Mouse (Mus musculus) lung, postnatal 14 days (tissue): Measurements from ENCODE around the gene Mex3a.
A peak's percentile ranks its signal among the peaks of the same experiment; 100 is the strongest.

Experiments
- DNase-seq: peaks from one replicate; pipeline ENCODE4 v3.0.0; 2021

The Mex3a gene

DNA sequence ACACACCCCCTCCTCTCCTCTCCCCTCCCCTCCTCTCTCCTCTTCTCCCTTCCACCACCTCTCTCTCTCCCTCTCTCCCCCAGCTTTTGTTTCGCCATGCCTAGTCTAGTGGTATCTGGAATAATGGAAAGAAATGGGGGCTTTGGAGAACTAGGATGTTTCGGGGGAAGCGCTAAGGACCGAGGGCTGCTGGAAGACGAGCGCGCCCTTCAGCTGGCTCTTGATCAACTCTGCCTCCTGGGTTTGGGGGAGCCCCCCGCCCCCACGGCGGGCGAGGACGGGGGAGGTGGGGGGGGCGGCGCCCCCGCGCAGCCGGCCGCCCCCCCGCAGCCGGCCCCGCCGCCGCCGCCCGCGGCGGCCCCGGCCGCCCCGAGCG is at the start of gene Mex3a:
Gene Mex3a, plus strand, starts transcription at position 97 of the 376 bp plus-strand sequence.
- no peak for DNase-seq

DNA sequence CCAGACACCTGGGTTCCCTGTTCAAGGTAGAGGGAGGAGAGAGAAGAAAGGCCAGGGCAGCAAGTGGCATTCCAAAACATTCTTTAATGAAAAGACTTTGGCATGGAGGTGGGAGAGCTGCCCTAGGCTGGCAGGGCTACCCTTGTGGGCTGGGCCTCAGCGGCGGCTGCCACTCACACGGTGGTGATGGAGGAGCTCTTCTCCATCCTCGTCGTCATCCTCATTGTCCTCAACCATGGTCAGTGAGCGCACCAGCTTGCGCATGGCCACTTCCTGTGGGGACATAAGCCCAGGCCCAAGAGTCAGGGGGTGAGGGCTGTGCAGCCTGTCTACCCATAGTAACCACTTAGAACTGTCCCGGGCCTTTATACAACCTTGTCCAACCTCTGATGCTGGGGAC is 49.1 kb upstream of the Mex3a start:
- DNase-seq = no peak

DNA sequence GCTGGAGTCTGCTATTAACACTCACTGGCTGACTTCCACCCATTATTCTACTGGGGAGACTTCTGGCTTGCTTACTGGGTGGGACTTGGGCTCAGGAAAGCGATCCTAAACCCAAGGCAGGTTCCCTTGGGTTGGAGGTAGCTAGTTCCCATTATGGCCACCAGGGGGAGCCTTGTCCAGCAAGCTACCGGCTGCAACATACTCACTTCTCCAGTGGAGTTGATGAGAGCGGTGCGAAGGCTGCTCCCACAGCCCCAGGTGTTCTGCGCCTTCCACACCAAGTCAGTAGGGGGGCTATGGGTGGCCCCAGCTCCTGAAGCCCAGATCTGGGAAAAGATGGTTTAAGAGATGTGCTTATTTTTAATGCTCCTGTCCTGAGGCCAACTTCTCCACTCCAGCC is 48.6 kb upstream of the Mex3a start:
- DNase-seq = peak; percentile 85

DNA sequence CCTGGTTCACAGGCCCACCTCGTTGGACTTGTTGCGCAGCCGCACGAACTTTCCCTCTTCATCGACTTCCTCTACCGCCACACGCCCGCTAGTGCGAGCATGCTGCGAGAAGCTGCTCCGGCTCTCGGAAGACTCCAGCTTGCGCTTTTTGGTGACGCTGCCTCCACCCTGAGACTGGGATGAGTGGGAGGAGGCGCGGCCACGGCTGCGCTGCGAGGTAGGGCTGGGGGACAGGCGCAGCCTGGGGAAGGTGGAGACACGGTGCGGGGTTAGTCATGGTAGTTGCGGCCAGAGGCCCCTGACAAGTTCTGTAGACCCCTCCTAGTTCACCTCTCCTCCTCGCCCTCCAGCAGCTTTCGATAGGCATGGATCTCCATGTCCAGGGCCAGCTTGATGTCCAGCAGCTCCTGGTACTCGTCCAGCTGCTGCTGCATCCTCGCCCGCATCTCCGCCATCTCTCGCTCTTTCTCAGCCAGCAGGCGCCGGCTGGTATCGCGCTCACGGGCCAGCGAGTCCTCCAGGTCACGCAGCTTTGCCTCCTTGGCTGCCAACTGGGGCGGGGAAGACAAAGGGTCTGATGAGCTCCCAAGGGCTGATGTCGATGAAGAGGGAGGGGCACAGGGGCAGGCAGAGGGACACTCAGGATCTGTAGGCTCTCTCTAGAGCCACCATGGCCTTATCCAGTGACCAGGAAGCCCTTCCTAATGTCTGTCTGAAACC is 47.4 kb upstream of the Mex3a start:
- DNase-seq = no peak

DNA sequence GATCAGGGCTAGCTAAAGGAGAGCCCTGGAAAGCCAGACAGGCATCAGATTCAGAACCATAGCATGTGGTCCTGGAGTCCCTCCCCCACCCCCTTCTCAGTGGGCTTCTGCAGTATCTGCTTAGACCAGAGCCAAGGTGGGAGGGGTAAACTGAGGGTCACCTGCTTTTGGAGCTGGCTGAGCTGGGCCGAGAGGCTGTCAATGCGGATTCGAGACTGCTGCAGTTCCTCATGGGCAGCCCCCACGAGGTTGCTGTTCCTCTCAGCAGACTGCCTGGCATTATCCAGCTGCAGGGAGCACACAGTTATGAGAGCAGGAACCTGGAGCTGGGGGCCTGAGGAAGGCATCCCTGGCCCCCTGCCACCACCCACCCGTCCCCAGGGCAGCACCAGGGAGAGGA is 46.2 kb upstream of the Mex3a start:
- DNase-seq = no peak

DNA sequence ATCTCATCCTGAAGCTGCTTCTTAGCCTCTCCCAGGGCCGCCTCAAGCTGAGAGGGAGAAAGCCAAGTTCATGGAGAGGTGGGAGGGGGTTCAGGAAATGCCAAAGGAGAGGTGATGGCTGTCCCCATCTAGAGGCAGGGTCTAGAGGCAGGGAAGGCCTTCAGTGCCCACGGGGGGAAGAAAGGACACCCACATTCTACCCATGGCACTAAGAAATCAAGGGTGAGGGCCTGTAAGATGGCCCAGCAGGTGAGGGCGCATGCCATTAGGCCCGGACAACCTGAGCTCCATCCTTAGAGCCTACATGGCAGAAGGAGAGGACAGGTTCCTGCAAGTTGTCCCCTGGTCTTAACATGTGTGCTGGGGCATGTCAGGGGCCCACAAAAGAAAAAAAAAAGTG is 45.3 kb upstream of the Mex3a start:
- no peak for DNase-seq

DNA sequence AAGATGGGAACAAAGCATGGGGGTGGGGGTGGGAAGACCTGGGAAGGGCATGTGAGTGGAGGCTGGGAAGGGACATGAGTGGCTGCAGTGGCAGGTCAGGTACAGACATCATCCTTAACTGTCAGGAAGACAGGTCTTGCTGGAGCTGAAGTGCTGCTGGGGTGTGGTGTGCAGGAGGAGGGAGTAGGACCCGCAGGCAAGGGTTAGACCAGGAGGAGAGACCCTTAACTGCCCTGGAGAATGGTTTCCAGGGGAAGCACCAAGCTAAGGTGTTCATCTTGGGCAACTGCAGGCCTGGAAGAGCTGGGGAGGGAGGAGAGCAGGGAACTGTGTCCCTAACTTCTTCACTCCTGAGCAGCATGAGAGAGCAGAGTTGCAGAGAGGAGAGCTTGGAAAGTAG is 44.8 kb upstream of the Mex3a start:
- no peak for DNase-seq

DNA sequence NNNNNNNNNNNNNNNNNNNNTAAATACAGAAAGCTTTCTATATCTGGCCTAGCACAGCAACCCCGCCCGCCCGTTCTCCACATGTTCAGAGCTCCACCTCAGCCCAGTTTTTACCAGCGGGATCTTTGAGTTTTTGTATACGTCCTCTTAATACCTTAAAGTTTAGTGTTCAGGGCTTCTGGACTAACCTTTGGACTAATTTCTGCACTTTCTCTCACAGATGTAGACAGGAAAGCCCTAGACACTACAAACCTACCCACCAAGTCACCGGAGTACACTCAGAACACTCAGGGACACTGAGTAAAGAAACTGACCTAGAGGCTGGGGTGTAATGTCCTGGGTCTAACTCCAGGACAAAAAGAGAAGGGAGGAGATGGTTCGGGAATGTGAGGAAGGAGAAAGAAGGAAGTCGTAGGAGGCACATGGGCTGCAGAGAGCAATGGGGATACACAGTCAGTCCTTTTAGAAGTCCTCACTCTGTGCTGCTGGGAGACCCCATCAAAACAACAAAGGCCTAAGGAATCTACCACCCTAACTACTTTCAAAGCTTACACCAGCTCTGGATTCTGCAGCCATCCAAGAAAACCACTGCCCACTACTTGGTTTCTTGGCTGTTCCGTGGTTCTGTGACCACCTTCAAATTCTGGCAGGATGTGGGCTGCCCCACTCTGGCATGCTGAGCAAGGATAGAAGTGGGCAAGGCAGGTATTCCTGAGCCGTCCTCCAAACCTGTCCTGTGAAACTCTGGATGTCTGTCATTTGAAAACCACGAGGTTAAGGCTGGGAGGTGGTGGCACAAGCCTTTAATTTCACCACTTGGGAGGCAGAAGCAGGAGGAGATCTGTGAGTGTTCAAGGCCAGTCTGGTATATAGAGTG is 38.3 kb upstream of the Mex3a start:
- no peak for DNase-seq

DNA sequence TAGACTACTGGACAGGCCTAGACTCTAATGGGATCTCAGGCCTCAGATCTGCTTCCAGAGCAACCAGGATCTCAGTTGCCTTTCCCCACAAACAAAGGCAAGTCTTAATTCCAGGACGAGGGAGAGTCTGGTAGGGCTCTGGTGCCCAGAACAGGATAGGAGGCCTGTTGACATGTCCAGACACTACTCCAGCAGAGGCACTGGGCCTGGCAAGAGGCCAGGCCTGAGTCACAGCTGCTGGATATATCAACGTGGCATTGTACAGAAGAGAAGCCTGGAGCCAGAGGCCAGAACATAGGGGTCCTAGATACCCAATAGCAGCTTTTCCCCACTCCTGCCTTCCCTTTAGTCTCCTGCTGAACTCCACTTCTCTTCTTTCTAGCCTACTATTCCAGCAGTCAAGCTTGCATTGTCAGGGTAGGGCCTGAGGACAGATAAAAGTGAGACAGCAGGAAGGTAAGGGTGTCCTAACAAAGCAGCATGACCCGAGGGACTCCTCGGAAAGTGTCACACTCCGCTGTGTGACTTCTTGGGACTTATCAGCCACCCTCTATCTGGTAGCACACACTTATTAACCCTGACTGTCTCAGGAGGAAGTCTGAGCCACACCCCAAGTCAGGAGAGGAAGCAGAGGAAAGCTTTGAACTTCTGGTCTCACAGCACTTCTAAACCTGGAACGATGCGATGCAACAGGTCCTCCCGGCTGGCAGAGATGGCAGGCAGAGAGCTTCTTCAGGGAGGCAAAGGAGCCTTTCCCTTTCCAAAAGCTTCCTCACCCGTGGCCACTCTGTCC is 37.2 kb upstream of the Mex3a start:
- DNase-seq = peak; percentile 66

DNA sequence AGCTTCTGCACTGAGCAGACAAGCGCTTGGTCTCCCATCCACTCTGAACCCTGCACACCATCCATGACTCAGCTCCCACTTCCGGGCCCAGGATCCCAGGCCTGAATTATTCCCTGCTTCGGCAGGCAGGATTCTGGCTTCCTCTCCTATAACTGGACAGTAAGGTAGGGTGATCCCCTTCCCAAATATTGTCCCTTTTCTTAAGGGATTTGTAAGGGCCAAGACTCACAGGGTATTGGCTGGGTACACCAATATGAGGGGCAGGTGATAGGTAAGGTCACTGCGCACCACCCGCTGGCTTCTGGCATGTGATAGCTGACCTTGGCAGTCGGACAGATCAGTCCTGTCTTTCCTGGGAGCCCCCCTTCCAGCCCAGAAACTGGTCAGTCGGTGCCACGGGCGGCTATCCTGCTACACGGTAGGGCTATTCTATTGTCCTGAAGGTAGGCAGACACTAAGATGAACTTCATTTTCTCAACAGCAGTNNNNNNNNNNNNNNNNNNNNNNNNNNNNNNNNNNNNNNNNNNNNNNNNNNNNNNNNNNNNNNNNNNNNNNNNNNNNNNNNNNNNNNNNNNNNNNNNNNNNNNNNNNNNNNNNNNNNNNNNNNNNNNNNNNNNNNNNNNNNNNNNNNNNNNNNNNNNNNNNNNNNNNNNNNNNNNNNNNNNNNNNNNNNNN is 36.3 kb upstream of the Mex3a start:
- no peak for DNase-seq

DNA sequence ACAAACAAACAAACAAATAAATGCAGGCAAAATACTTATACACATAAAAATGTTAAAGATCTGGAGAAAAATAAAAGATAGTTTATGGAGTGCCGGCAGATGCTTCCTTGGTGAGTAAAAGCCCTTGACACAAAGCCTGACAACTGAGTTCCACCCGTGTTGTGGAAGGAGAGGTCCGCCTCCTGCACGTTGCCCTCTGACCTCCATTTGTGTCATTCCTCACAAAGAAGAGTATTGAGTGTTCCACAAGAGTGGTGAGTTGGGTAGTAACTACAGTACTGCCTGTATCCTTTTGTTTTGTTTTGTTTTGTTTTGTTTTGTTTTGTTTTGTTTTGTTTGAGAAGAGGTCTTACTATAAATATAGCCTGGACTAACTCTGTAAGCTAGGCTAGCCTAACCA is 32.6 kb upstream of the Mex3a start:
- DNase-seq = no peak

DNA sequence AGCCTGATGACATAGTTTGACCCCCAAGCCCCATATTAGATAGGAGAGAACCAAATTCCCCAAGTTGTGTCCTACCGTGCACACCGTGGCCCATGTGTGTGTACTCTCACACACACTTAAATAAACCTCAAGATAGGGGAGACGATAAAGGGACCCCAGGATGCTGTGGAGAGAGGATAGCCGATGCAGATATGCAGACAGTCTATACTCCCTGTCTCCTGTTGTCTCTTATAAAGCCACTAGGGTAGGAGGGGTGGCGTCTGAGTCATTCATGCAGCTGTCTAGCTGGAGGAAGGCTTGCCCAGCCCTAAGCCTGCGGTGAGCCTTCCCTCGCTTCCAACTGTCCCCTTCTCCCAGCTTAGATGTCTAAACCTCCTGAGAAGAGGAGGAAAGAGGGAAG is 32.1 kb upstream of the Mex3a start:
- no peak for DNase-seq

DNA sequence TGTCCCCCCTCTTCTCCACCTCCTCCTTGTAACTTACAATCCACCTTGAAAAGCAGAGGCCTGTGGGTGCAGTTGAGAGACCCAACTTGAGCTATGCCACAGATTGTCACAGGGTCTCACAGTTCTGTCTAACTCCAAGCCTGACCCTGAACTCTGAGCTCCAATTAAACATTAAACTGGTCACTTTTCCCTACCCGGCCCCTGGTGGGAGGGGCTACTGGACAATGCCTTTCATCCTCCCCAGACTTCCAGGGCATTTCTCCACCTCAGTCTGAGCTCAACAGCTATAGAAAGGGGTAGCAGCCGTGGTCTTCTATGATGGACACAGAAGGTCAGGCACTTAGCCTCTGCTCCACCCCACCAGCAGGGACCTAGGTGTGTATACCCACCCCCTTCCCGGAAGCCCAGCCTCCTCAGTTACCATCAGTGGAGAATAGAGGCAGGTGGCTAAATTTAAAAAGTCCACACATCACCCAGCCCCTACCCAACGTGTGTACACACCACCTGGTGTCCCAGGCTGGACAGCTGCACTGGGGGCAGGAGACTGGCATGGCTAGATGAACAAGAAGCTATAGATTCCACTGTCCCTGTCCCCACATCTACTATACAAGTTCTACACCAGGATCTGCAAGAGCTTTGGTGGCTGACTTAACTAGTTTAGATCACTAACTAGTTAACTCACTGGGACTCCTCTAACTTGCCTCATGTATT is 31.4 kb upstream of the Mex3a start:
- DNase-seq = no peak

DNA sequence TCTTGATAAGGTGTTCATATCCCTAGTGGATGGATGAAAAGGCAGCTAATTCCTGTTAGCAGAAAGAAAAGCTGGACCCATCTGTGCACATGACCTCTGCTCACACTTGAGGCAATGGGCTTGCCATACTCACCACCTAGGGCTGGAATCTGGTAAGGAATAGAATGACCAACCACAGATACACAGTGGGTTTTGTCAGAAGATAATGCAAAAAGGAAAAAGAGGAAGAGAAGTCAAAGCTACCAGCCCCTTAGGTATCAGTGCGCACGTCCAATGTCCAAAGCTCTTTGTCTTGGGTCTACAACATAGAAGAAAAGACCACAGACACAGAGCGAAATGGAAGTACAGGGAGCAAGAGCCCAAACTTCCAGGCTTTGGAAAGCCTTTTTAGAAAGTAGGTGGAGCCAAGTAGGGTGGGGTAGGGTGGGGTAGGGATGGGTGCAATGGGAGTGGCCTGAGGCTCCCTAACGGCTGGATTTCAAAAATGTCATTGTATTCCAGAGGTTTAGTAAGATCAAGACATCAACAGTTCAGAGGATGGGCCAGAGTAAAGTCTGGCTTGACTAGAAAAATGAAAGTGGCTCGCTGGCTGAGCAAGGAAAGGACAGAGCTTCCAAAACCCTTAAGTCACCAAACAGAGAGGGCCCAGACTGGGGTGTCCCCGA is 30.7 kb upstream of the Mex3a start:
- no peak for DNase-seq

DNA sequence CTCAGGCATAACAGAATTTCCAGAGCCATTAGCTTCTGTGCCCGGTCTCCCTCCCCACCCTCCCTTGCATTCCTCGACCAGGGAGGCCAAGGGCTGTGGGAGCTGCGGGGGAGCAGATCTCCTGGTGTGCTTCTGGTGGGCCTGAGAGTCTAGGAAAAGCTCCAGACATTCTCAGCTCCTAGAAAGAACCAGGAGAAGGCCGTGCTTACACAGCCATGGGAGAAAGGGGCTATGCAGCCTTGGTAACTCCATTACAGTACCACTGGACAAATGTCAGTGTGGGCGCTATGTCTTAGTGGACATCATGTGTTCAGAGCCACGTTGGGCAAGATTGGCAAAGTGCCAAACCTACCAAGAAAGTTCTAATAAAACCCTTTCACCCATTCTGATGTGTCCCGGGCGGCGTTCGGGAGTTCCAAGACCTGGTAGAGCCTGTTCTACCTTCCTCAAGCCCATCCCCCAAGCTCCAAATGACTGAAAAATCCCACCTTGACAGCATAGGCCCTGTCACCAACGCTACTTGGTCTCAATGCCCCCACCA is 30.1 kb upstream of the Mex3a start:
- DNase-seq = peak; percentile 59

DNA sequence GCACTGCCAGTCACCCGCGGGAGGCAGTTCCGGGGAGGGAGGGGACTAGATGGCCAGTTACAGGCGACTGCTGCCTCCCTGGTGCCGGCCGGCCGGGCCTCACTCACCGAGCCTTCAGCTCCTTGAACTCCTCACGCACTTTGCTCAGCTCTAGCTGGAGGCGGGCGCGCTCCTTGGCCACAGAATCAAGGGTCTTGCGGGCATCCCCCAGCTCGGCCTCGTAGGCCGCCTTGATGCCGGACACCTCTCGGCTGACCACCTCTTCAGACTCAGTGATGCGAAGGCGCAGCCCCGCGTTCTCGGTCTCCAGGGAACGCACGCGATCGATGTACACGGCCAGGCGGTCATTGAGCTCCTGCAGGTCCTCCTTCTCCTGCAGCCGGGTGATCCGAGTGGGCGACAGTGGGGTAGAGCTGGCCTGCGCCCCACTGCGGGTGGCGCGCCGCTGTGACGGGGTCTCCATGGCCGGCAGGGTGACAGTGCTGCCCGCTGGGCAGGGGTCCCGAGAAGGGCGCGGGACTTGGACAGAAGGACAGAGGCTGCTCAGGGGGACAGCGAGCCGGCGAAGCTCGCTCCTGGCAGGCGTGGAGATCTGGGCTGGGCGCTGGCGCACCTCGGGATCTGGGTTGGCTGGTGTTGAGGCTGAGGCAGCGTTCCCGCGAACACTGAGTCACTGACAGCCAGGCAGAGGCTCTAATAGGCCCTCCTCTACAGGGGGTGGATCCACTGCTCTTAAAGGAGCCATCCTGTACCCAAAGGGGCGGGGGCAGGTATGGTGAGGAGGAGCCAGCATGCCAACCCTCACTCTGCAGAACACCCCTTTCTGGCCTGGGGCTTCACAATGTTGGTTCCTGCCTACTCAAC is 29.3 kb upstream of the Mex3a start:
- peak; percentile 90 for DNase-seq

DNA sequence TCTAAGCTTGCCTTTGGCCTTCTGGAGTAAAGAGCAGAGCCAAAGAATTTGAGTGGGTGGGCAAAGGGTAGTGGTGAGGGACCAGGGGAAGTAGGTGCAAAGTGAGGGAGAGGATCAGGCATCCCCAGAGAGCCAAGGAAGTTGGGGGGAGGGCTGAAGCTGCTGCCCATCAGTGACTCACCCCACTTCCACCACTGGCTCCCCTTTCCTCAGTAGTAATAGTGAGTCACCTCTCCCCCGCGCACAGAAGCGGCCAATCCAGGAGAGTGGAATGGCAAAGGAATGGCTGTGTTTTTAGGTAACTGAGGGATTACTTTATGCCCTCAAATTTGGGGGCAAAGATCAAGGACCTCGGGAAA is 28.7 kb upstream of the Mex3a start:
- no peak for DNase-seq

DNA sequence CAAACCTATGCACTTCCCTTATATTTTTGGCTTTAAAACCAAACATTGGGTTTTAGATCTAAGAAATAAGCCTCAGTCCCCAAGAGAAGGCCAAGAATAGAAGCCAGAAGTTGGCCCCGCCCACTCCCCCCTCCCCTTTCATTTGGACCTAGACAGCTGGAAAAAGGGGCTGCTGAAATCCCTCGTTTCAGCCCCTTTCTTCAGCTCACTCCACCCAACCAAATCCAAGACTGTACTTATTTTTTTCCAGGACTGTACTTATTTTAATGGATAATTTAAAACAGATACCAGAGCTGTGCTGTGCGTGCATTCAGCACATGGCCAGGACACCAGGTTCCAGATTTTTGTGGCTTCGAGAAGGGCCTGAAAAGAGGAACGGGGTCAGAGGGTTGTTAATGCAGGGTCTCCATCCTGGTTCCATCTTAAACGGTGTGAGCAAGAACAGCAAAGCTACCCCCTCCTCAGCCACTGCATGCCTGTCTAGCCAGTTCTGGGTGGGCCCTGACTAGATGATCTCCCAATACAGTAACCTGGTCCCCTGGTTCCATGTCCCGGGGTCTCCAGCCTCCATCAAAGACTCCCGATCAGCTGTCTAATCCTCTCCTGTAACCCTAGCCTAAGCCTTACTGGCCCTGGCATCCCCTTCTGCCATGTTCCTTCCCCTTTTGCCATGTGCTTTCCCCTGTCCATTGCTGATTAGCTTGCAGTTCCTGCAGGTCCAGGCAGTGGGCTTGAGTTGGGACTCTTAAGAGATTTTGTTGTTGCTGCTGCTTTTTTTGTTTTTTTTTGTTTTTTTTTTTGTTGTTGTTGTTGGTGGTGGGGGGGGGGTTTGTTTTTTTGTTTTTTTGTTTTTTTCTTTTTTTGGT is 28.1 kb upstream of the Mex3a start:
- DNase-seq = no peak

DNA sequence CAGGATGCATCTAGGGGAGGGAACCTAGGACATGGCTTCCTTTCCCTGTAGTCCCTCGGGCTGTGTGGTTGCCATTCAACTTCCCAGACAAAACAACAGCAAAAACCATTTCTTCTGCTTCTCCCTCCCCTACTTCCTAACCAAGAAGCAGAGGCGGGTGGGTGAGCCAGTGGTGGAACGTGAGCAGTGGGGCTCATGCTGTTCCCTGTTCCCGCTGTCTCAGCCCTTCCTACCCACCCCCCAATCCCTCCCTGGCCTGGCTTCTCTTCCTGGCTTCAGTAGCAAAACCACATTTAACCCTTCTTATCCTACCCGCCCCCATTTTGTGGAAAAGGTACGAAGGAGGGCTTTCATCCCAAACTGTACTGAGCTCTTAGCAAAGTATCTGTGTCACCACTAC is 27.1 kb upstream of the Mex3a start:
- no peak for DNase-seq

DNA sequence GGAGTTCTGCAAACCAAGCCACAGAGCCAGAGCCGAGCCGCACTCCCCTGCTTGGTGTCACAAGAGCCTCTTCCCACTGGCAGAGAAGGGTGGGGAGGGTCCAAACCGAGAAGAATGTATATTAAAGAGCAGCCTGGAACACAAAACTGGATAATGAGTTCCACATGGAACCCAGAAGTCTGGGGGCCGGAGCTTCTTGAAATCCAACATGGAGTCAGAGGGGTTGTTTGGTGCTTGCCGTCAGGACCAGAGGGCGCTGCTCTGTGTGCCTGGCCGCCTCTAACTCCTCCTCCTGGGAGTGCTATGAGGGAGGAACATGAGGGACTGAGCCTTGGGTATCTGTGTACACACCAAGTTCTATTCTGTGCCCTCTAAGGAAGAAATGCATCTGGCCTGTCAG is 26.4 kb upstream of the Mex3a start:
- no peak for DNase-seq
